Mouse (Mus musculus) heart, adult 2 months (tissue): ENCODE data around the gene Fgr.

Experiments
- CTCF ChIP-seq: fragments of 200-600 bp; IDR thresholded peaks from 2 replicates; pipeline ENCODE4 v1.8.1; 2022; ENCODE audit warnings: antibody characterized with exemption, mild to moderate bottlenecking, moderate library complexity
- EP300 ChIP-seq: fragments of 200-500 bp; IDR thresholded peaks from 2 replicates; pipeline ENCODE4 v1.6.1; 2011; ENCODE audit warnings: low read depth, low read length, control low read depth; ENCODE audit not compliant: insufficient read depth
- POLR2A ChIP-seq: fragments of 200-500 bp; IDR thresholded peaks from 2 replicates; pipeline ENCODE4 v1.6.1; 2011; ENCODE audit warnings: mild to moderate bottlenecking, low read depth, low read length, control low read depth; ENCODE audit not compliant: insufficient read depth

- no peak for TF ChIP-seq CTCF
- TF ChIP-seq POLR2A: no peak
- TF ChIP-seq EP300: no peak
Measured at GRCm38 (mm10) chr4:133023636-133024035, 49.7 kb downstream of the Fgr start.
